Mouse (Mus musculus) fat pad, adult 2 months (tissue): ENCODE results near the gene Fam19a1.

ENCODE experiments used
- DNase-seq: peaks from one replicate; pipeline ENCODE4 v3.0.0-alpha.2; 2011; ENCODE audit warnings: low read depth, low spot score; ENCODE audit errors: extremely low read depth

The Fam19a1 gene

GRCm38 (mm10) chr6:96433896-96434295 is 320.9 kb downstream of the Fam19a1 start:
- DNase-seq, result no peak

- no peak for DNase-seq
Measured at GRCm38 (mm10) chr6:96435545-96435944, 322.6 kb downstream of the Fam19a1 start.

- DNase-seq, result no peak
Measured at GRCm38 (mm10) chr6:96437814-96438213, 324.9 kb downstream of the Fam19a1 start.

- DNase-seq, result no peak
Measured at GRCm38 (mm10) chr6:96439419-96439818, 326.5 kb downstream of the Fam19a1 start.

DNA sequence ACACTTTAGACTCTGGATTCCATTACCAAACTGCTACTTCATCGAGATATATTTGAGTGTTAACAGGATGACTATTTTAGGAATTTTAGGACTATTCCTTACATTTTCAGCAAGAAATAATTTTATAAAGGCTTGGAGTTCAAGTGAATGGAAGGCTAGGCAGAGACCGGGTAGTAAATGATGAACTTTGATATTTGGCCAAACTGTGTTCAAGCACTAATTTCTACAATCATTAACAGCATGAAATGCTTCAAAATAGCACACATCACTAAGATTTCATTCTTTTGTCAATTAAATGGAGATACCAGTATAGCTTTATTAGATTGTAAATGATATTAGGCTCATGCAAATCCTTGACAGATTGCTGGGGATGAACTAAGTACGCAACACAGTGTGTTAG is 329.0 kb downstream of the Fam19a1 start:
- no peak for DNase-seq

- no peak for DNase-seq
Measured at GRCm38 (mm10) chr6:96447466-96447865, 334.5 kb downstream of the Fam19a1 start.

DNA sequence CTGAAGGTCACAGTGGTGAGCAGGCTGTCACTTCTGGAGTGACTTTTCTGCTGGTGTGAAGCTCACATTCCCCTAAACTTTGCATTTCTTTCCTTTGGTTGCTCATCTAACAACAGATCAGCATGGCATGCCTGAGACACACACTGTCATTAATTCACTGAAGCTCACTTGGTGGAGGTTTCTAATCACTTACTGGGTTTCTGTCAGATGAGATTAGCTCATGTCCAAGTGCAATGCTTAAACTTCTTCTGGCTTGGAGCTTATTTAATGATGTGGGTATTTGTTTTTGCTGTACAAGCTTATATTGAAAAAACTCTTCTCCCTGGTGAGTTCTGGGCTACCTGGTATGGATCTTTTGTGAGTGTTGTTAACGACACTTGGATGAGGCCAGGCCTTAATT is 343.3 kb downstream of the Fam19a1 start:
- DNase-seq, result no peak

GRCm38 (mm10) chr6:96457590-96458259 is 344.8 kb downstream of the Fam19a1 start:
- no peak for DNase-seq

- no peak for DNase-seq
Measured at GRCm38 (mm10) chr6:96459041-96459440, 346.1 kb downstream of the Fam19a1 start.

- DNase-seq, result no peak
Measured at GRCm38 (mm10) chr6:96499464-96499863, 386.5 kb downstream of the Fam19a1 start.

- no peak for DNase-seq
Measured at GRCm38 (mm10) chr6:96541600-96541999, 428.6 kb downstream of the Fam19a1 start.

- no peak for DNase-seq
Measured at GRCm38 (mm10) chr6:96544832-96545231, 431.9 kb downstream of the Fam19a1 start.

DNA sequence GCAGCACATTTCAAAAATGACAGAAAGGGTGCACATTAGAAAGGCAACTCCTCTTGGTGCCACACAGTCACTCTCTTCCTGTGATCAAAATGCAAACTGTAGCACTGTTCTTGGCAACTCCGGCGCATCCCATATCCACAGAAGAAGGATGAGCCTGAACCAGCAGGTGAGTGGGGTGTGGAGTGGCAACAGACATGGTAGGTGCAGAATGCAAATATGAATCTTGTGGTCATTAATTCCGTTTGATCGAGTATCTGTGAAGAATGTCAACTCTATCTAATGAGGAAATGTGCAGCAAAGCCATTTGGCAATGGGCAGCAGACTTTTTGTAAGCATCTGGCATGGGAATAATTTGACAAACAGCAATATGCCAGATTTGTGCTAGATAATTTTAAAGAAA is 437.5 kb downstream of the Fam19a1 start:
- DNase-seq, result no peak

- DNase-seq, result no peak
Measured at GRCm38 (mm10) chr6:96578649-96579048, 465.7 kb downstream of the Fam19a1 start.

GRCm38 (mm10) chr6:96580726-96581125 is 467.8 kb downstream of the Fam19a1 start:
- DNase-seq, result no peak

- no peak for DNase-seq
Measured at GRCm38 (mm10) chr6:96581187-96581586, 468.2 kb downstream of the Fam19a1 start.

- no peak for DNase-seq
Measured at GRCm38 (mm10) chr6:96587427-96587826, 474.5 kb downstream of the Fam19a1 start.

DNA sequence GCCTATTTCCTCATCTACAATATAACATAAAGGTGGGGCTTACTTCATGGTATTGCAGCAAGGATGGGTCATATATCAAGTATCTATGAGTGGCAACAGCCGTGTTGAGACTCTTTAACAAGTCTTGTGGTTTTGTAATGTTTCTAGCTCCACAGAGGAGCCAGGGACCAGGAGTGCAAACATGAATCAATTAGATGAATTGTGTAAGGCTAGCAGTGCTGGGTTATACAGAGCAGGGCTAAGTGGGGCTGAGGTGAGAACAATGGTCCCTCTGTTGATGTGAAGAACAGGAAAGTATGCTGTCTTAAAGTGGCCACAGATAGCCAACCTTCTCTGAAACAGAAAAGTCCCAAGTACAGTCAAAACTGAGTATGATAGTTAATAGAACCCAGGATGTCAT is 480.1 kb downstream of the Fam19a1 start:
- no peak for DNase-seq

DNA sequence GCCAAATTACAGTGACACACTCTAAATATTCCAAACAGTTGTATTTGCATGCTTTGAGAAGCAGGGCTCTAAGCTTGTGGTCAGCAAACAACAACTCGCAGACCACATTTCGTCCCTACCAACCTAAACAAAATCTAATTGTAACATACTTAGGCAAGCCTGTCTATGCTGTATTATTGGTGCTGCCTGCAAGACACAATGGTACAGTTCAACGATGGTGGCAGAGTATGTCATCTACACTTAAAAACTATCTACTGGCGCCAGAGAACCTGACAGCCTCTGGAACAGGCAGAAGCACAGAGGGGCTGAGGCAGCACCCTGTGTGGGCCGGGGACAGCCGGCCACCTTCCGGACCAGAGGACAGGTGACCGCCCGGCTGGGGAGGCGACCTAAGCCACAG is 482.2 kb downstream of the Fam19a1 start:
- no peak for DNase-seq

GRCm38 (mm10) chr6:96624196-96624595 is 511.2 kb downstream of the Fam19a1 start:
- no peak for DNase-seq

DNA sequence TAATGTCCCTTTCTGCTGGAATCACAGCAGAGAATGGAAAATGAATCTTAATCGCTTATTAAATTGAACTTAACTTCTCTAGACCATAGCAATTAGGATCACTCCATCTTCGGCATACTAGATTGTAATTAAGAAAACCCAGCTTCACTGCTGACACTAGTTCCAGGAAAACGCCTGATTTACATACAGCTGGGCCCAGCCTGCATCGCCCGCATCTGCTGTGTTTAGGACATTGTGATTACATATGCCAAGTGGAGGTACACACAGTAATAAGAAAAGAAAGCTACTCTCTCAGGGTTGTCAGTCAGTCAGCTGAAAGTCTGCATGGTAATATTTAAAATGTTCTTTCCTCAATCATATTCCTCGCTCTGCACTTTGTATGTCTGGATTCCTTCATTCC is 518.6 kb downstream of the Fam19a1 start:
- no peak for DNase-seq

DNA sequence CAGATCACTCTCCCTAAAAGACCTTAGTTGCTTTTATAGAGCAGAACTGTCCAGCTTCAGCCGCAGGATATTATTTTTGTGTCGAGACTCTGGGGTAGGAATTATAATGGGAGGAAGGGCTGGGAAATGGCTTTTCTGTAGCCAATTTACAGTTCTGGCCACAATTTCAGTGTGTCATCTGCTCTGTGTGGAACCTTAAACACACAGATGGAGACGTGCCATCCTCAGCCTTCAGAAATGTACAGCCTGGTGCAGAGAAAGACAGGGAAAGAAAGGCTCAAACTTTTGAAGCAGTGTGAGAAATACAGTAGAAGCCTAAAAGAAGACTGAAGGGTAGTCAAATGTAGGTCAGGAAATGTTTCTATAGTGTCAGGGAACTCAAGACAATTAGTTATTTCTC is 519.3 kb downstream of the Fam19a1 start:
- DNase-seq, result no peak

- no peak for DNase-seq
Measured at GRCm38 (mm10) chr6:96635663-96636062, 522.7 kb downstream of the Fam19a1 start.
